Mouse (Mus musculus) heart, embryonic 10.5 days (tissue): ENCODE data around the gene Cep85l. TPM values are rescaled to one million over a fixed set of nuclear protein-coding genes. Genes with fewer than 3 reads are reported as not detected.
A peak's percentile ranks its signal among the peaks of the same experiment; 100 is the strongest.

Experiments
- DNase-seq: peaks from one replicate; pipeline ENCODE4 v3.0.0-alpha.2; 2017; ENCODE audit warnings: low spot score
- H3K27ac ChIP-seq: fragments of 300-500 bp; sonication (generic); 2 replicates; pipeline ENCODE4 v1.5.1; 2016; ENCODE audit warnings: mild to moderate bottlenecking
- H3K27me3 ChIP-seq: fragments of 300-500 bp; sonication (generic); 2 replicates; pipeline ENCODE4 v1.6.1; 2016; ENCODE audit warnings: mild to moderate bottlenecking; ENCODE audit not compliant: poor library complexity, insufficient read depth, severe bottlenecking
- H3K36me3 ChIP-seq: fragments of 300-500 bp; sonication (generic); 2 replicates; pipeline ENCODE4 v1.6.1; 2016; ENCODE audit warnings: mild to moderate bottlenecking, moderate library complexity
- H3K4me1 ChIP-seq: fragments of 300-500 bp; sonication (generic); 2 replicates; pipeline ENCODE4 v1.6.1; 2016; ENCODE audit warnings: mild to moderate bottlenecking
- H3K4me3 ChIP-seq: fragments of 300-500 bp; sonication (generic); 2 replicates; pipeline ENCODE4 v1.5.1; 2016; ENCODE audit warnings: mild to moderate bottlenecking, moderate library complexity
- H3K9me3 ChIP-seq: fragments of 300-500 bp; sonication (generic); 2 replicates; pipeline ENCODE4 v1.6.1; 2016; ENCODE audit warnings: mild to moderate bottlenecking, moderate library complexity
- WGBS: fragments of 180-500 bp; shearing (Covaris S2); methylation state at CpG from one replicate; pipeline ENCODE4 v1.1.7; 2016; 5-methylcytosine and 5-hydroxymethylcytosine counted together
- polyA plus RNA-seq: library from polyadenylated mRNA; unstranded; fragments of >200 nt; fragmentation: Nextera tagmentation; extraction: Ambion mirVana; gene quantifications from 2 replicates; pipeline ENCODE4 v1.2.1, GENCODE M21; 2016

Cep85l gene
- polyA plus RNA-seq, 1 experiment from 2014 or later = 4.4 TPM

DNA sequence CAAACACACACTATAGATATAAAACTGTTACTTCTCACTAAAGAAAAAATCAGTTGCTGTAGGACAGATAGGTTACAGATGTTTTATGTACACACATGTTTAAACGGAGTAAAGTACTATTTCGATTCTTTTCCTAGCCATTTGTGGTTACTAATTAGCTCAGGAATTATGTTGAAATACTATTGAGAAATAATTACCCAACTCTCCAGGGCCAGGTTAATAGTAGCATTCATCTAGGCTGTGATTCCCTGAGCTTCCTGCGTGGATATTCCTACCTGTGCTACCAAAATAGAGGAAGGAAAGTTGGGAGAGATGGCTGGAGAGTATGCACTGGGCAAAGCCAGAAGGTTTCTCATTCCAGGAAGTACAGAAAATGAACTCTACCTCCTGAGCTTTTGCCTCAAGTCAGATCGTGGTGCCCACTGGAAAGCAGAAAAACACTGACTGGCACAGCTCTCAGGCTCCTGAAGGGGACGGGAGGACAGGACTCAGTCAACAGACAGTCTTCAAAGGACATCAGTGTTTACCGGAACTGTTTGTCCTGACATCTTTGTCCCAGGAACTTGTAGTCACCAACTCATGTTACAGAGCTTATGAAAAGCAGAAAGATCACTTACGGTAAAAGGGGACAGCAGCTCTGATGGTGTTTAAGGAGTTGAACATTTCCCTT lies 3.1 kb upstream of the Cep85l start:
- H3K27me3 ChIP-seq = no peaks in the 10 kb centered on the region
- no peak for DNase-seq
- no peaks in the 10 kb centered on the region for H3K9me3 ChIP-seq
- H3K27ac ChIP-seq = no peak overlapping the region
- no peak overlapping the region for H3K4me3 ChIP-seq
- no peaks in the 10 kb centered on the region for H3K36me3 ChIP-seq
- H3K4me1 ChIP-seq = peaks cover 5% of the 10 kb centered on the region; the same call in 1 of the 2 replicates
- WGBS = 68% methylated on average over 7 of the region's 7 CpGs

DNA sequence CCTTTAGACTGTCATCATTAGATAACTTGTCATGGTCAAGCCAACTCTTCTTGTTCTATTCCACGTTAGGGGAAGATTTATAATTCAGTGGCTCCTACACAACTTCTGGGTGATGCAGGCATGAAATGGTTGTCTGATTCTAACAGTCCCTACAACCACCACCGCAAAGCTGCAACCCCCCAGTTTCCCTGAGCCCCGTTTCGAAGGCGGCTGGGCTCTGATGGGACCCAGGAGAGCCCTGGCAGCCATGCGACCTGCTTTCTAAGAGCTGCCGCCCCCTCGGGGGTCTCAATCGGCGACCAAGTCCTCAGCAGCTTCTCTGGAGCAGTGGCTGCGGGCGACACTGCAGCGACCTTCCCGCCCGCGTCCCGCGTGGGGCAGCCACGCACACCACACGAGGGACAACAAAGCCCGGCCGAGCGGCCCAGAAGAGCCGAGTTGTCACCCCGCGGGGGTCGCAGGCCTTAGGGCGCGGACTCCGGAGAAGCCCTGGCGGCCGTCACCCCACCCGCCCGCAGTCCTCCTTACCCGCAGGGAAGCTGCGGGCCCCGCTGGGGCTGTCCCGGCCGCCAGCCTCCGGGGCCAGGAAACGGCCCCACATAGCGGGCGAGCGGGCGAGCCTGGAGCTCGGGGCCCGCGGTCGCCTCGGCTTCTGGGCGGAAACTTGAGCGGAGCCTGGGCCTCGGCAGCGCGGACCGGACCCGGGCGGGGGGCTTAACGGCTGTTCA lies 602 bp downstream of the Cep85l start:
- under 1% methylated on average over 56 of the region's 59 CpGs for WGBS
- no peak for DNase-seq
- Histone ChIP-seq H3K9me3 (no peaks in the 10 kb centered on the region), H3K4me1 (peaks cover 6% of the 10 kb centered on the region; the same call in 1 of the 2 replicates), H3K36me3 (no peaks in the 10 kb centered on the region), H3K4me3 (peak overlapping the region; percentile 97), H3K27me3 (no peaks in the 10 kb centered on the region), H3K27ac (peak overlapping the region; percentile 97)

DNA sequence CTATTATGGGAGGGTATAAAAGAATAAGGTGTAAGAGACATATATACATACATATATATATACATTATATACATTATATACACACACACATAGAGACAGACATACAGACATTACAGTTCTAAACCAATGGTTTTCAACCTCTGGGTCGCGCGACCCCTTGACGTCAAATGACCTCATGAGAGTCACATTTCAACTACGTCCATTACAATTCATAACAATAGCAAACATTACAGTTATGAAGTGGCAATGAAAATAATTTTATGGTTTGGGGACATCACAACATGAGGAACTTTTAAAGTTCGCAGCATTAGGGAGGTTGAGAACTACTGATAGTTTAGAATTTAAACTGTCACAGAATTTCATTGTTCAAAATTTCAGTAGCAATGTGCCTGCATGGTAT lies 1.5 kb downstream of the Cep85l start:
- WGBS = 78% methylated on average over 6 of the region's 6 CpGs
- Histone ChIP-seq H3K4me3 (peak overlapping the region; percentile 97), H3K9me3 (no peaks in the 10 kb centered on the region), H3K27ac (no peak overlapping the region), H3K4me1 (peaks cover 6% of the 10 kb centered on the region; the same call in 1 of the 2 replicates), H3K36me3 (peaks cover 4% of the 10 kb centered on the region; the same call in 1 of the 2 replicates), H3K27me3 (no peaks in the 10 kb centered on the region)
- DNase-seq = no peak

DNA sequence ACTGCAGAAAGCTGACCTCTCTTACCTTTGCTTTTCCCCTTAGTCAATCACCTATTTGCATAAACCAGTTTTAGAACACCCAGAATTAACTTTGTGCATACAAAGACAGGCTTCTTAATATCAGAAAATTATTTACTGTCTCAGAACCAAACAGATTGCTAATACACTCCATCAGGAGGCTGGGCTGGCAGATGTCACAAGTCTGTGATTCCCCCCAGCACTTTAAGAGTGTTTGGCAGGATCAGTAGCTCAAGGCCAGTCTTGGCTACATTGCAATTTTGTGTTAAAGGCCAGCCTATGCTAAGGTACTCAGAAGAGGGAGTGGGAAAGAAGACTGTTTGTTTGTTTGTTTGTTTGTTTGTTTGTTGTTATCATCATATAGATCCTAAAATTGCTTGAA lies 2.7 kb downstream of the Cep85l start:
- no peak for DNase-seq
- H3K27me3 ChIP-seq = no peaks in the 10 kb centered on the region

DNA sequence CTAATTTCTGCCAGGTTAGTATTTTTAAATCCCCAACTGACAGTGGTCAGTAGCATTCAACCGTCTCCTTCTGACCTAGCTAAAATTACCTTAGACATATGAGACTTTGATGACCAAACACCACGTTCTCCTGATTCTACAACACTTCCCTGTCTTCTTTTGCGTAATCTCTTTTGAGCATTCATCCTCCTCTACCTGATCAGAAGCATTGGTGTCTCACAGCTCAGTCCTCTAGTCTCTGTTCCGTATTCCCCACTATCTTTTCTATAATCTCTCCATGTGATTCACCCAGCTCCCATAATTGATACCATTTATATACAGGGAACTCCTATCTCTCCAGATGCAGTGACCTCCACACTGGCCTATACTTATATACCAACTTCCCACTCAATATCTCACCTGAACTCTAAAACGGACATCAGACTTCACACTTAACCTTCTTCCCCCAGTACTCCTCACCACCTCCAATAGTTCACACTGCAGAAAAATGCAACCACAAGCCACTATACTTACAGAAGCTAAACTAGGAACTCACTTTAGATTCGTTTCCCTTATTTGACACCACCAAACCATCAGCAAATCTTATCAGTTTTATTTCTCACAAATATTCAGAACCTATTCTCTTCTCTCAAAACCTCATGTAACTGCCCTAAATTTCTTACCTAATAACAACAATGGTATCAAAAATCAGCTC lies 5.7 kb downstream of the Cep85l start:
- 84% methylated on average over 6 of the region's 6 CpGs for WGBS

More for the DNA sequence above, 2.7 kb downstream of the Cep85l start:
- peaks cover 12% of the 10 kb centered on the region; the same call in 1 of the 2 replicates for H3K36me3 ChIP-seq
- H3K9me3 ChIP-seq = peaks cover 5% of the 10 kb centered on the region; the same call in 1 of the 2 replicates
- H3K27ac ChIP-seq = no peak overlapping the region
- H3K4me1 ChIP-seq = peaks cover 6% of the 10 kb centered on the region; the same call in 1 of the 2 replicates
- H3K4me3 ChIP-seq = no peak overlapping the region

DNA sequence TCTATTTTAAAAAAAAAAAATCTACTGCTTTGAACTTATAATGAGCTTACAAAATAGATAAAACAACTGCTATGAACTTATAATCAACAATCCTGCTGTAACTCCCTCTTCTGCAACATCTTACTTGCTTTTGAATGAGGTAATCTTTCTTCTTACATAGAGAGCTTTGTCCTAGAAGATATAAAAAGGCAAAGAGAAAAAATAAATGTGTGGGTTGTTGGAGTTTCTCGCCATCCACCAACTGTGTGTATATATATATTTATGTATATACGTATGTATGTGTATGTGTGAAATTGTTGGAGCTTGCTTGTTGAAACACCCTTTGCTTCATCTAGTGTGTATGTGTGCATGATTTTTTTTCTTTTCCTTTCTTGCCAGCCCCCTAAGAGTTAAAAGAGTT lies 12.5 kb downstream of the Cep85l start:
- no peak overlapping the region for H3K27ac ChIP-seq
- H3K36me3 ChIP-seq = peaks cover 19% of the 10 kb centered on the region
- WGBS = 90% methylated on average over 2 of the region's 2 CpGs
- no peak overlapping the region for H3K4me3 ChIP-seq
- no peaks in the 10 kb centered on the region for H3K27me3 ChIP-seq
- no peaks in the 10 kb centered on the region for H3K4me1 ChIP-seq
- no peak for DNase-seq
- peaks cover 3% of the 10 kb centered on the region for H3K9me3 ChIP-seq

More for the DNA sequence above, 5.7 kb downstream of the Cep85l start:
- Histone ChIP-seq H3K36me3 (peaks cover 27% of the 10 kb centered on the region), H3K27ac (no peak overlapping the region), H3K9me3 (peaks cover 6% of the 10 kb centered on the region), H3K4me3 (no peak overlapping the region), H3K4me1 (peaks cover 3% of the 10 kb centered on the region; the same call in 1 of the 2 replicates), H3K27me3 (no peaks in the 10 kb centered on the region)
- no peak for DNase-seq

DNA sequence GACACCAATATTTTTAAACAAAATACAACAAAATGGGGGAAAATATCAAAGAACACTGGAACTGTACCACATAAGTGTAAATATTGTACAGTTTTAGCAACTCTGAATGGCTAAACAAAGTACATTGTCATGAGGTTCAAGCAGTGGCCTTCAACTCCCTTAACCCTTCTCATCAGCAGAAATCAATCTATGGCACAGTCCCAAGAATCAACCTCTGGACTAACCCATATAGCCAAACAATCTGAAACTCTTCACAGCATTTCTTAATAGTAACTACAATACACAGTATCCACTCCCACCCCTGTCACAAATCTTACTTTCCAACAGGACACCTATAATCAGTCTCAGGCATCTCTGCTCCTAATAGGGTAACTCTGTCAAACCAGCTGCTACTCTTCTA lies 15.4 kb downstream of the Cep85l start:
- H3K4me1 ChIP-seq = no peaks in the 10 kb centered on the region
- no peak for DNase-seq
- no peaks in the 10 kb centered on the region for H3K9me3 ChIP-seq
- no peaks in the 10 kb centered on the region for H3K27me3 ChIP-seq
- no peak overlapping the region for H3K4me3 ChIP-seq
- H3K27ac ChIP-seq = no peak overlapping the region
- H3K36me3 ChIP-seq = peaks cover 4% of the 10 kb centered on the region

DNA sequence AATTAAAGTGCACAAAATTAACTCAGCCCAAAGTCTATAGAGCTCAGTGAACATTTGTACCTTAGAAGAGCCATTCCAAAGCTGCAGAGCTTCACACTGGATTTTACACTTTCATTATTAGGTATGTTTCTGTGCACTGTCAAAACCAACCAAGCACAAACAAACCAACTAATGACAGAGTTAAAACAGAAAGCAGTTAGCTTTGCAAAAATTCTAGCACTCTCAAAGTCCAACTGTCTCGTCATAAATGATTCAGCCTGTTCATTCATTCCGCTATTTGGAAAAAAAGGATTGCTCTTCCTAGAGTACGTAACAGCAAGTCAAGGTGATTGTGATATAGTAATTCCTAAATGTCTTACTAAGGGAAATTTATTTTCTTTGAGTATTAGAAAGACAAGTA lies 20.7 kb downstream of the Cep85l start:
- Histone ChIP-seq H3K4me1 (no peaks in the 10 kb centered on the region), H3K9me3 (no peaks in the 10 kb centered on the region), H3K27me3 (no peaks in the 10 kb centered on the region), H3K27ac (no peak overlapping the region), H3K4me3 (no peak overlapping the region), H3K36me3 (peaks cover 20% of the 10 kb centered on the region)
- DNase-seq = no peak
- WGBS = 91% methylated on average over 3 of the region's 3 CpGs

DNA sequence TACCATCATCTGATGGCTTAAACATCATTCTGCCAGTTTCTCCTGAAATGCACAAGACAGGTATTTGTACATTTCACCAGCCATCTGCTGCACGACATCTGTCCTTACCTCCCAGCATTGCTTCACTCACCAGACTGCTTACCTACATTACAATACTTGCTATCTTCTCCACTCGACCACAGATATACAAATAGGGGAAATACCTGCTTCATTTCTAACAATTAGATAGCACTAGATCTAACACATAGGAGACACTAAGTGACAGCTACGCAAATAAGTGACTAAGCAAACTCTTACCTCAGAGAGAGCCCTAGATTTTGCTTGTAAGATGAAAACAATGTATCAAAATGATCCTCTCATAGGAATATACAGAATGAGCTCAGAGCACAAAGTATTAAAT lies 26.1 kb downstream of the Cep85l start:
- no peaks in the 10 kb centered on the region for H3K27me3 ChIP-seq
- H3K9me3 ChIP-seq = no peaks in the 10 kb centered on the region
- WGBS = 80% methylated on average over 3 of the region's 3 CpGs
- no peak overlapping the region for H3K27ac ChIP-seq
- DNase-seq = no peak
- no peak overlapping the region for H3K4me3 ChIP-seq
- H3K4me1 ChIP-seq = no peaks in the 10 kb centered on the region
- H3K36me3 ChIP-seq = peaks cover 21% of the 10 kb centered on the region

DNA sequence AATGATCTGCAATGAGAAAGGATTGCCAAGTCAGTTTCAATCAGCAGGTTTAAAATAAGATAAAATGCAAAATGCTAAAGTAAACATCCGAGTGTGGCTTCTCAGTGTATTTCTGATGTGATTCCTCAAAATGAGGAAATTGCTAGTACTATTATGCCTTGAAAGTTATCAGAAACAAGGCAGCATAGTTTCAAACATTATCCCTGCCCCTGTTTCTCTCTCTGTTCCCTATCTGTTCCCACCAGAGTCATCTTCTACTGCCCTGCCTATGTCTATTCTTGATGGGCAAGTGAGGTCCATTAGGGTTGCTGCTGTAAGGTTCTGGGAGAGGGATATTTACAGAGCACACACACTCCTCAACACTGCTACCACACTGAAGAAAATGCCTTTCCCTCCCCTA lies 30.5 kb downstream of the Cep85l start:
- H3K36me3 ChIP-seq = 0 out of 2 replicates have a peak, but pooled peaks cover 10% of the 10 kb centered on the region
- 80% methylated on average over 1 of the region's 1 CpGs for WGBS
- no peak for DNase-seq
- H3K4me1 ChIP-seq = no peaks in the 10 kb centered on the region
- no peak overlapping the region for H3K4me3 ChIP-seq
- no peaks in the 10 kb centered on the region for H3K9me3 ChIP-seq
- no peaks in the 10 kb centered on the region for H3K27me3 ChIP-seq
- H3K27ac ChIP-seq = no peak overlapping the region

DNA sequence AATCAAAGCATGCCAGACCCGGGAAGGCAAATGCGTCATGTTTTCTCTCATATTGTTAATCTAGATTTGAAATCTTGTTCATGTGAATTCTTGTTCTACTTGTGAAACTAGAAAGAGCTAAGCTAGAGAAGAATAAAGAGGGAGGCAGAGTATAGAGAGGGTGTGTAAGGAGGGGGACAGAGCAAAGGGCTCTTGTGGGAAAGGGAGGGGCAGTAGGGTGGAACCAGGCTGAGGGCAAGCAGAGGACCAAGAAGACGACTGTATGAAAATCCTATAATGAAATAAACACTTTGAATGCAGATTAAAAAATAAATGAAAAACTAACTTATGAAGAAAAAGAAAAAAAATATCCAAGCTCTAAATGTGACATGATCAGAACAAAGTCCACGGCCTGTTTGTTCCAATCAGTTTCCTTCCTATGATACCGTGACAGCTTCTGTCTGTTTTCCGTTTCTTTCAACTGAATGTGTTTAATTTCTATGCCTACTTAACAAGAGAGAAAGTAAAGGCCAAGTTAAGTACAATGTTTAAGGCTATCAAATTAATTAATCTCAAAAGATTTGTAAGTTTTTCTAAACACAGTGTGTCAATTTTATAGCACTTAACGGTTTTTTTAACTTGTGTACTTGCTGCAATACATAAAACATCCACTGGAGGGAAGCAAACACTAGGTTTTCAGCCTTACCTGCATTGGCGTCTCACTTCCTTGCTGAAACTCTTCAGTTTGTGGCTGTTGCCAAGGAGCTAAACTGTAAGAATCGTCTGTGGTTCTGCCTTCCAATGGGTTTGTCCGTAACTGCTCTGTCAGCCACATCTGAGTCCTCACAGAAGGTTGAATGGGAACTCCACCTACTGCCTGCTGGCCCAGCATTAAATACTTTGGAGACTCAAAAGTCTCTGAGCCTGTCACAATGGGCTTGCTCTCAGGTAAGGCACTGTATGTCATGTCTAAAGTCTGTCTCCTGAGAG lies 31.7 kb downstream of the Cep85l start:
- DNase-seq = no peak
- 55% methylated on average over 10 of the region's 10 CpGs for whole genome bisulfite sequencing

DNA sequence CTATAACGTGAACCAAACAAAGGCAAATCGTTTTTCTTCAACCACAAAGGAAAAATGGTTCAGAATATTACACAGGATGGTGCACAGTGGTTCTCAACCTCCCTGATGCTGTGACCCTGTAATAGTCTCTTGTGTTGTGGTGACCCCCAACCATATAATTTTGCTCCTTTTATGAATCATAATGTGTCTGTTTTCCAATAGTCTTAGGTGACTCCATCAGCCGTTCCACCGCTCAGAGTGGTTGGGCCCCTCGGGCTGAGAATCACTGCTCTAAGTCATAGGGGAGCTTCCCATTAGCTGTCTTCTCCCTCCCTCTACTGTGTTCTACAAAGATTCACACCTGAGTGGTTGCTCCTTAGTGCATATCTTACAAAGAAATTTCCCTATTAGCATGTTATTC lies 32.8 kb downstream of the Cep85l start:
- WGBS = 86% methylated on average over 5 of the region's 5 CpGs
- H3K36me3 ChIP-seq = 0 out of 2 replicates have a peak, but pooled peaks cover 18% of the 10 kb centered on the region
- no peaks in the 10 kb centered on the region for H3K27me3 ChIP-seq
- H3K9me3 ChIP-seq = no peaks in the 10 kb centered on the region
- 0 out of 2 replicates have a peak, but pooled peaks cover 3% of the 10 kb centered on the region for H3K4me1 ChIP-seq
- no peak overlapping the region for H3K27ac ChIP-seq
- DNase-seq = no peak
- no peak overlapping the region for H3K4me3 ChIP-seq

More for the DNA sequence above, 31.7 kb downstream of the Cep85l start:
- Histone ChIP-seq H3K27me3 (no peaks in the 10 kb centered on the region), H3K4me3 (no peak overlapping the region), H3K27ac (no peak overlapping the region), H3K4me1 (0 out of 2 replicates have a peak, but pooled peaks cover 3% of the 10 kb centered on the region), H3K36me3 (0 out of 2 replicates have a peak, but pooled peaks cover 18% of the 10 kb centered on the region), H3K9me3 (no peaks in the 10 kb centered on the region)
